In genomic region chr13:24287381-24287780, GRCm38 (mm10) we compare ENCODE assay signal across 18 mouse cellular contexts. TPM values are rescaled to one million over a fixed set of nuclear protein-coding genes. Genes with fewer than 3 reads are reported as not detected.
A peak's percentile ranks its signal among the peaks of the same experiment; 100 is the strongest.
DNase-seq lines count a peak whose midpoint lies in the region; ATAC-seq and TF ChIP-seq lines count a peak whose summit lies in the region.
"Had no signal": no experiment of that assay in that cellular context is flagged by ENCODE, and none has a peak within 500 bp of the region (broad histone marks: within the 10 kb centered on the region; RNA-seq: fewer than 3 reads in every experiment).

No protein-coding gene starts in this region.

- no peak for ATAC-seq in kidney, embryonic 16.5 days (ENCODE audit: low FRiP score, low TSS enrichment)
- ATAC-seq in forebrain, postnatal 0 days: no peak
- ATAC-seq: intestine, embryonic 15.5 days had no signal

- WGBS in kidney, embryonic 16.5 days: 85% methylated on average over 2 of the region's 2 CpGs
- WGBS in cerebellum, adult 2 months: 14% methylated on average over 2 of the region's 2 CpGs
- WGBS in forebrain, postnatal 0 days: 83% methylated on average over 2 of the region's 2 CpGs

- H3K27me3 ChIP-seq in kidney, embryonic 16.5 days (ENCODE audit: insufficient read depth, low read length): no peaks in the 10 kb centered on the region
- no peaks in the 10 kb centered on the region for H3K27me3 ChIP-seq in cerebellum, adult 2 months (ENCODE audit: control insufficient read depth, insufficient read depth, low read length)
- H3K27me3 ChIP-seq in forebrain, postnatal 0 days (ENCODE audit: insufficient read depth, low read length): no peaks in the 10 kb centered on the region
- H3K27me3 ChIP-seq: hindbrain, embryonic 13.5 days; intestine, embryonic 15.5 days; midbrain, embryonic 12.5 days had no signal

- no peak overlapping the region for H3K4me3 ChIP-seq in kidney, embryonic 16.5 days (ENCODE audit: low read length)
- no peak overlapping the region for H3K4me3 ChIP-seq in cerebellum, adult 2 months (replicated peaks; ENCODE audit: insufficient read depth, low read depth, low read length)
- H3K4me3 ChIP-seq in forebrain, postnatal 0 days (ENCODE audit: low read depth, low read length): no peak overlapping the region
- H3K4me3 ChIP-seq: embryonic facial prominence, embryonic 13.5 days; hindbrain, embryonic 13.5 days; intestine, embryonic 15.5 days; left cerebral cortex, adult 2 months; midbrain, embryonic 12.5 days; myocyte had no signal

- peak; percentile 39 for DNase-seq in adrenal gland, postnatal 10 days
- no peak for DNase-seq in adrenal gland, postnatal 25 days
- DNase-seq in kidney, adult 8-10 months: peak; percentile 48 to 50
- peak; percentile 36 to 80 for DNase-seq in cerebellum, adult 2 months
- DNase-seq in kidney, postnatal 14 days: peak; percentile 27
- DNase-seq in MN1 (ENCODE audit: low spot score): no peak
- DNase-seq in forebrain, postnatal 0 days: no peak
- DNase-seq: gastrocnemius, postnatal 14 days; retina, postnatal 1 day; thymus, postnatal 4 days had no signal

- no peak for TF ChIP-seq POLR2A in cerebellum, adult 2 months (IDR thresholded peaks at IDR 0.05; ENCODE audit: borderline replicate concordance, insufficient read depth, low read length)

- no peak overlapping the region for H3K4me2 ChIP-seq in kidney, embryonic 16.5 days (replicated peaks; ENCODE audit: low read depth, low read length)
- H3K4me2 ChIP-seq in forebrain, postnatal 0 days (ENCODE audit: low read depth): no peak overlapping the region
- H3K4me2 ChIP-seq: embryonic facial prominence, embryonic 13.5 days; hindbrain, embryonic 13.5 days; intestine, embryonic 15.5 days; midbrain, embryonic 12.5 days had no signal

- 0 out of 2 replicates have a peak, but pooled peaks cover 3% of the 10 kb centered on the region for H3K9me3 ChIP-seq in kidney, embryonic 16.5 days (ENCODE audit: low read length)
- no peaks in the 10 kb centered on the region for H3K9me3 ChIP-seq in forebrain, postnatal 0 days (ENCODE audit: low read length)
- H3K9me3 ChIP-seq: embryonic facial prominence, embryonic 13.5 days; hindbrain, embryonic 13.5 days; intestine, embryonic 15.5 days; midbrain, embryonic 12.5 days had no signal

- H3K36me3 ChIP-seq in kidney, embryonic 16.5 days (ENCODE audit: insufficient read depth, low read length): no peaks in the 10 kb centered on the region
- H3K36me3 ChIP-seq in forebrain, postnatal 0 days (ENCODE audit: insufficient read depth): no peaks in the 10 kb centered on the region
- H3K36me3 ChIP-seq: embryonic facial prominence, embryonic 13.5 days; hindbrain, embryonic 13.5 days; intestine, embryonic 15.5 days; midbrain, embryonic 12.5 days had no signal

- H3K4me1 ChIP-seq in kidney, embryonic 16.5 days (ENCODE audit: insufficient read depth, low read length): no peaks in the 10 kb centered on the region
- 0 out of 2 replicates have a peak, but pooled peaks cover 2% of the 10 kb centered on the region for H3K4me1 ChIP-seq in cerebellum, adult 2 months (ENCODE audit: control insufficient read depth, insufficient read depth, low read length)
- no peaks in the 10 kb centered on the region for H3K4me1 ChIP-seq in forebrain, postnatal 0 days (ENCODE audit: insufficient read depth)
- H3K4me1 ChIP-seq: embryonic facial prominence, embryonic 13.5 days; hindbrain, embryonic 13.5 days; intestine, embryonic 15.5 days; midbrain, embryonic 12.5 days had no signal

- no peak for TF ChIP-seq CTCF in cerebellum, adult 2 months (IDR thresholded peaks at IDR 0.05; ENCODE audit: borderline replicate concordance, insufficient read depth, low read depth, low read length)
- no peak for TF ChIP-seq CTCF in forebrain, postnatal 0 days (IDR thresholded peaks at IDR 0.05; ENCODE audit: low read depth)

- no peak overlapping the region for H3K27ac ChIP-seq in kidney, embryonic 16.5 days (ENCODE audit: low read length)
- H3K27ac ChIP-seq in cerebellum, adult 2 months (ENCODE audit: insufficient read depth, low read length): no peak overlapping the region
- no peak overlapping the region for H3K27ac ChIP-seq in forebrain, postnatal 0 days (ENCODE audit: low read depth, low read length)
- H3K27ac ChIP-seq: embryonic facial prominence, embryonic 13.5 days; hindbrain, embryonic 13.5 days; intestine, embryonic 15.5 days; left cerebral cortex, adult 2 months; liver, embryonic 14.5 days; midbrain, embryonic 12.5 days had no signal

- H3K9ac ChIP-seq in kidney, embryonic 16.5 days (replicated peaks; ENCODE audit: low read length): no peak overlapping the region
- H3K9ac ChIP-seq in forebrain, postnatal 0 days: no peak overlapping the region
- H3K9ac ChIP-seq: embryonic facial prominence, embryonic 13.5 days; hindbrain, embryonic 13.5 days; intestine, embryonic 15.5 days; liver, embryonic 14.5 days; midbrain, embryonic 12.5 days had no signal

RNA-seq across cellular contexts. Expression of gene Carmil1, which starts 6.8 kb away (rescaled TPM):
- total RNA-seq in adrenal gland, postnatal 10 days (2021): 10 to 100 TPM; 29.1 to 31.0 TPM
- total RNA-seq in adrenal gland, postnatal 25 days (2021): 83.9 and 84.5 TPM in 2 replicates
- polyA plus RNA-seq in kidney, embryonic 16.5 days (2015; fragmentation: Nextera tagmentation; extraction: Ambion mirVana): 52.5 and 60.2 TPM in 2 replicates
- polyA plus RNA-seq in cerebellum, adult 2 months (2012; rRNA removed): 23.7 and 24.8 TPM in 2 replicates
- 44.4 and 47.9 TPM in 2 replicates for total RNA-seq in forebrain, postnatal 0 days (2014; rRNA removed)
- polyA plus RNA-seq in forebrain, postnatal 0 days (2015; fragmentation: Nextera tagmentation; extraction: Ambion mirVana): 25.1 and 30.2 TPM in 2 replicates

RNA-seq across cellular contexts. Expression of gene Cmah, which starts 39.8 kb away (rescaled TPM):
- 1 to 10 TPM; 6.8 to 6.9 TPM for total RNA-seq in adrenal gland, postnatal 10 days (2021)
- total RNA-seq in adrenal gland, postnatal 25 days (2021): 2.7 TPM in 2 replicates
- 0.79 and 1.2 TPM in 2 replicates for polyA plus RNA-seq in kidney, embryonic 16.5 days (2015; fragmentation: Nextera tagmentation; extraction: Ambion mirVana)
- 0.05 and 0.10 TPM in 2 replicates for polyA plus RNA-seq in cerebellum, adult 2 months (2012; rRNA removed)
- not detected in 2 replicates for total RNA-seq in forebrain, postnatal 0 days (2014; rRNA removed)
- polyA plus RNA-seq in forebrain, postnatal 0 days (2015; fragmentation: Nextera tagmentation; extraction: Ambion mirVana): 0.08 and 0.16 TPM in 2 replicates

Comparison
In these comparisons a context has a peak if more than half of its experiments do, and no peak if none do; other contexts are left out.
1. DNase-seq: peak in adrenal gland, postnatal 10 days (single experiment), kidney, adult 8-10 months (2 of 2), cerebellum, adult 2 months (2 of 2) and kidney, postnatal 14 days (single experiment); none in adrenal gland, postnatal 25 days (single experiment), MN1 (single experiment) and forebrain, postnatal 0 days (single experiment).